Mouse (Mus musculus) embryonic facial prominence, embryonic 15.5 days (tissue): ENCODE results near the gene 1700123O20Rik. TPM values are rescaled to one million over a fixed set of nuclear protein-coding genes. Genes with fewer than 3 reads are reported as not detected.

ENCODE experiments used
- ATAC-seq: fragments of 200-750 bp; cut with Nextera tagmentation; 2 replicates; pipeline ENCODE4 v1.8.0; 2017; ENCODE audit warnings: low read depth, moderate TSS enrichment; ENCODE audit not compliant: insufficient number of reproducible peaks, low FRiP score, low TSS enrichment
- H3K27ac ChIP-seq: fragments of 300-500 bp; sonication (generic); replicated peaks from 2 replicates; pipeline ENCODE4 v1.5.1; 2015; ENCODE audit warnings: mild to moderate bottlenecking, inconsistent platforms
- H3K27me3 ChIP-seq: fragments of 300-500 bp; sonication (generic); 2 replicates; pipeline ENCODE4 v1.6.1; 2015; ENCODE audit warnings: inconsistent platforms
- H3K36me3 ChIP-seq: fragments of 300-500 bp; sonication (generic); 2 replicates; pipeline ENCODE4 v1.6.1; 2015; ENCODE audit warnings: mild to moderate bottlenecking, inconsistent platforms
- H3K4me1 ChIP-seq: fragments of 300-500 bp; sonication (generic); 2 replicates; pipeline ENCODE4 v1.6.1; 2015; ENCODE audit warnings: inconsistent platforms
- H3K4me2 ChIP-seq: fragments of 300-500 bp; sonication (generic); replicated peaks from 2 replicates; pipeline ENCODE4 v1.6.1; 2015; ENCODE audit warnings: mild to moderate bottlenecking, inconsistent platforms
- H3K4me3 ChIP-seq: fragments of 300-500 bp; sonication (generic); replicated peaks from 2 replicates; pipeline ENCODE4 v1.5.1; 2015; ENCODE audit warnings: mild to moderate bottlenecking, inconsistent platforms
- H3K9ac ChIP-seq: fragments of 300-500 bp; sonication (generic); 2 replicates; pipeline ENCODE4 v1.6.1; 2015; ENCODE audit warnings: inconsistent platforms
- H3K9me3 ChIP-seq: fragments of 300-500 bp; sonication (generic); replicated peaks from 2 replicates; pipeline ENCODE4 v1.6.1; 2016; ENCODE audit warnings: inconsistent platforms
- WGBS: fragments of 180-500 bp; shearing (Covaris S2); methylation state at CpG from one replicate; pipeline ENCODE4 v1.1.7; 2015; 5-methylcytosine and 5-hydroxymethylcytosine counted together
- microRNA-seq: library from miRNA; unstranded; fragments of <30 nt; microRNA quantifications from one replicate; pipeline ENCODE4, GENCODE M21; 2016; ENCODE audit warnings: borderline number of aligned reads
- polyA plus RNA-seq: library from polyadenylated mRNA; unstranded; fragments of >200 nt; fragmentation: Nextera tagmentation; extraction: Ambion mirVana; gene quantifications from 2 replicates; pipeline ENCODE4 v1.2.1, GENCODE M21; 2015

Gene 1700123O20Rik
- polyA plus RNA-seq, 1 experiment from 2014 or later: 74.2 TPM

DNA sequence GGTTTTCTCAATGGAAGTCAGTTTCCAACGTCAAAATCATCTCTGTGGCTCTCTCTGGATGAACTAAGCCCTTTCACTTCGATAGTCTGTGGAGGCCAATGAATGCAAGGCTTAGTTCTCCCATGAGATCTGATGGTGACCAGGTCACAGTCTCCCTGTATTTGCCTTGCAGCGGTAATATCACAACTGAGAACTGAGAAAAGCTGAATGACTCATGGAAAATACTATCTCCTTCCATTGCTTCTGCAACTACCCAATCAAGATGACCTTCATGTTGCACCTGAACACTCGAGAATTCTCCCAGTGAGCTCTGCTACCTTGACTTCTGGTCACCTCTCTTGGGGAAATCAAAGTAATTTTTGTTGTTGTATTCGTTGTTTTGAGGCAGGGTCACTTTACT, 41.5 kb downstream of the 1700123O20Rik start:
- Histone ChIP-seq H3K27ac (no peak overlapping the region), H3K27me3 (no peaks in the 10 kb centered on the region), H3K4me1 (no peaks in the 10 kb centered on the region), H3K9ac (no peak overlapping the region), H3K9me3 (no peaks in the 10 kb centered on the region), H3K4me3 (no peak overlapping the region), H3K4me2 (no peak overlapping the region), H3K36me3 (no peaks in the 10 kb centered on the region)
- ATAC-seq: no peak
- WGBS: 68% methylated on average over 5 of the region's 5 CpGs

DNA sequence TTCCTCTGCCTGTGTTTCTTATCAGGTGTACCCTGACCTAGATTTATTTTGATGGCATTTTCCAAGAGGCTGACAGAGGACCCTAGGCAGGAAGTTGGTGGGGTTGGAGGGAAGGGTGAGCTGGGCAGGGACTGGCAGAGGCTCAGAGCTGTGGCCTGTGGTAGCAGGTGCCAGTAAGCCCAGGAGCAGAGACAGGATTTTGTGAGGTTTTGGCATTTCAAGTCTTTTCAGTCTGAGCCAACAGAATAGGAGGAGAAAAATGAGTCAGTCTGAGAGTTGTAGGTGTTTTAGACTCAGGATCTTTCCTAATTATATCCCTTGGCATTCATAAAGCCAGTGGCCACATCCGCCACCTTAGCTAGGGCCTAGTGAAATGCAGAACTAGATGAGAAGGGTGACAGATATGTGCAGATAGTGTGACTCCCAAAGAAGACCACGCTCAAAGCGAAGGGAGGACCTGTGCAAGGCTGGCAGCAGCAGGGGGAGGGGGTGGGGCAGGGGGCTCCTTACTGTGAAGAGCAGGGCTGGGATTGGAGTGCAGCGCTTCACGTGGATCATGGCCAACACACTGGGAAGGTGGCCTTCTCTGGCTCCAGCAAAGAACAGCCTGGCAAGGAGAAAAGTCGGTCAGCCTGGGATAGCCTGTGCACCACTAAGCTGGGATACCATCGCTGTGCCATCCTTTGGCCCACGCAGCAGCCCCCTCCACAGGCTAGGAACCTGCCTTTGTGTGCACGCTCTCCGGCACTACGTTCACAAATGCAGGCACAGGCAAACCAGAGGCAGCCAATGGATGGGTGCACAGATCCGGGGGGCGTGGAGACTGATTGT, 43.0 kb downstream of the 1700123O20Rik start:
- ATAC-seq: no peak
- no peak overlapping the region for H3K9ac ChIP-seq
- WGBS: 70% methylated on average over 13 of the region's 13 CpGs
- no peaks in the 10 kb centered on the region for H3K9me3 ChIP-seq
- no peak overlapping the region for H3K27ac ChIP-seq
- H3K4me2 ChIP-seq: no peak overlapping the region
- H3K27me3 ChIP-seq: no peaks in the 10 kb centered on the region
- H3K4me3 ChIP-seq: no peak overlapping the region
- H3K4me1 ChIP-seq: no peaks in the 10 kb centered on the region
- H3K36me3 ChIP-seq: no peaks in the 10 kb centered on the region

DNA sequence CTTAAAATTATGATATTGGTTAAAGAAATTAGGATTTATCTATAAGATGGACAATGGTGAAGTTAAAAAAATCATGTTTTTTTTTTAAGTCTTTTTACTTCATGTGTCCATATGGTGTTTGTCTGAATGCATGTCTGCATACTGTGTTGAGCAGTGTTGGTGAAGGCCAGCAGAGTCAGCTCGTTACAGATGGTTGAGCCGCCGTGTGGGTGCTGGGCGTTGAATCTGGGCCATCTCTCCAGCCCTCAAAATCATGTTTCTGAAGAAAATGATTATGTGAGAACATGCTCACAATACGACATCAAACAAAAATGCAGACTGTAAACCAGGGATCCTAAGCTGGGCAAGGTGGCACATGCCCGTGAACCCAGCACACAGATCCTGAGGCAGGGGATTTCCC, 44.3 kb downstream of the 1700123O20Rik start:
- WGBS: 68% methylated on average over 6 of the region's 6 CpGs
- ATAC-seq: no peak
- no peaks in the 10 kb centered on the region for H3K27me3 ChIP-seq
- H3K4me2 ChIP-seq: no peak overlapping the region
- no peak overlapping the region for H3K27ac ChIP-seq
- no peaks in the 10 kb centered on the region for H3K9me3 ChIP-seq
- H3K4me3 ChIP-seq: no peak overlapping the region
- H3K4me1 ChIP-seq: no peaks in the 10 kb centered on the region
- H3K36me3 ChIP-seq: no peaks in the 10 kb centered on the region
- no peak overlapping the region for H3K9ac ChIP-seq

DNA sequence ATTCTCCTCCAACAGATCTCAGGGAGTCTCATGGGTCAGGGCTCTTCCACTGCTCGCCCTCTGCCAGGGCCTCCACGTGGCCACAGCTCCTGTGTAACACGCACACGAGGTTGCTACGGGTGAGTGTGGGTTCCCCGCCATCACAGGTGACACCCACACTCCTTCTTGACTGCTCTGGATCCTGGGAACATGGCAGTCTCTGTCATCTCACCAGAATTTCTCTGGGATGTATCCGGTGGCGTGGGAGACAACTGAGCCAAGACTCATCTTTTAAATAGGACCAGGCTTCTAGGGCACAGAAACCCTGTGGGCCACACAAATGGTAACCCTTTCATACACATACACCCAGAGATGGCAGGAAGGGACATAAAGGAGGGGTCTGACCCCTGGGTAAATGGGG, 46.2 kb downstream of the 1700123O20Rik start:
- Histone ChIP-seq H3K9ac (no peak overlapping the region), H3K4me1 (peaks cover 7% of the 10 kb centered on the region), H3K36me3 (no peaks in the 10 kb centered on the region), H3K27me3 (no peaks in the 10 kb centered on the region), H3K9me3 (no peaks in the 10 kb centered on the region), H3K27ac (no peak overlapping the region), H3K4me3 (no peak overlapping the region), H3K4me2 (no peak overlapping the region)
- 87% methylated on average over 8 of the region's 8 CpGs for WGBS
- no peak for ATAC-seq

DNA sequence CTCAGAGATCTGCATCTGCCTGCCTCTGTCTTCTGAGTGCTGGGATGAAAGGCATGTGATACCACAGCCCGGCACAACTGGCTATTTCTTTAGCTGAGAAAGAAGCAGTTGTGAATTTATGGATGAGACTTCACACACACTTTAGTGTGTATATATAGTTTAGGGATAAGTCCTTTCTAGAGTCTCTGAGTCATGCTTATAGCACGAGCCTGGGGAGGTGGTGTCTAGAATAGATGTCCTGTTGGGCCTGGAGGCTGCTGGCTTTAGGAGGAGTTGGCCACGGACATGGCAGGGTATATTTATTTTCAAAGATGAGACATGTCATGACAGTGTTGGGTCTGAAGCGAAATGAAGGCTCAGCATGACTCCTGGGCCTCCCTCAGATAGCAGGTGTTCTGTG, 48.0 kb downstream of the 1700123O20Rik start:
- Histone ChIP-seq H3K9ac (no peak overlapping the region), H3K9me3 (no peaks in the 10 kb centered on the region), H3K4me3 (no peak overlapping the region), H3K27me3 (no peaks in the 10 kb centered on the region), H3K27ac (no peak overlapping the region), H3K4me1 (peaks cover 7% of the 10 kb centered on the region), H3K4me2 (no peak overlapping the region), H3K36me3 (no peaks in the 10 kb centered on the region)
- no peak for ATAC-seq
- WGBS: 67% methylated on average over 4 of the region's 4 CpGs

DNA sequence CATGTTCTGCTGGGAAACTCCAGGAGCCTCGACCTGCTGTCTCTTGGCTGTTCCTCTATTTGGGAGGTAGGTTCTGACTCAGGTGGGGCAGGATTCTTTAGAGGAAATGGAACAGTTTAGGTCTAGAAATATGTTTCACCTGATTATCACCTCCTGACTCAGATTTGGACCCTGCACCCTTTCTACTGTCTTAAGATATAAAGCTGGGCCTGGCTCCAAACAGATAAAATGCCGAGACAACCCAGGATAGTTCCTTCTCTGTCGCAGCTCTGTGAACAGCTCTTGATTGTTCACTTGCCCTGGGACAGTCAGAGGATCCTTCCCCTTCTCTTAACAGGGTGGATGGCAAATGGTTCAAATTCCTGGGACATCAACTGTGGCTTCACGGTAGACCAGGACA, 49.2 kb downstream of the 1700123O20Rik start:
- H3K9ac ChIP-seq: no peak overlapping the region
- no peak for ATAC-seq

DNA sequence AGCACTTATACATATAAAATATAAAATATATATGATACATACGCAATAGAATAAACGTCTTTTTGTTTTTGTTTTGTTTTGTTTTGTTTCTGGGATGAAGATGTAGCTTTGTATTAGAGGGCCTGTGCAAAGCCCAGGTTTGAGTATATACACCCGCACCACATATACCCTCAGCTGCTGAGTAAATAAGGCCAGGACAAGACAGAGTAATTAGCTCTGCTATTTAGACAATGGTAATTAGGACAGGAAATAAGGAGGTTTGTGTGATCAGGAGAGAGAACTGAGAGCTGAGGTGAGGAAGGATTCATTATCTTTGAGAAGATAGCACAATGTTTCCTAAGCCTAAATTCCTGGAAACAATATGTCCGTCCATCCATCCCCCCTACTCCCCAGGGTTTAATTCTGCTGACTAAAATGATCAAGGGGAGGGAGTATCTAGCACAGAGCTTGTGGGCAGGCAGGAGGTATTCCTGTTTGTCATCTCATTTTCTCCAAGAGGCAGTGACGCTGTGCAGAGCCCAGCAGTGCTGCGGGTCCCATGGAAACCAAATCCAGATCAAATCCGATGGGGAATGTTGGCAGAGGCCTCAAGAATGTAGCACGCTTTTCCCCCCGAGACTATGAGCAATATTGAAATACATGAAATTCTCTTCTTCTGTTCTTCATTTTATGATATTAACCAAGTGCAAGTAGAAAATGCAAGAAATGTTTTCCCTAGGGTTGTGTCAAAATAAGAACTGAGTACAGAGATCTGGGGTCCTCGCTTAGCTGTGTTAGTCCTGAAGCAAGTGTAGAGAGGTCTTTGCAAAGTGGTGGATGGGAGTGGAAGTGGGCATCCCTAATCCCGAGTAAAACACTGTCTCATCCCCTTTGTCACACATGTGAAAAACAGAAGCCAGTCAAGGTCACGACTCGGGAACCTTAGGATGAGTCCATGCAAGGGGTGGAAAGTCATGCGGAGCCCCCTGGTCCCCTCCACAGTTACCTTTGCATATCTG, 50.8 kb downstream of the 1700123O20Rik start:
- no peak for ATAC-seq
- H3K4me3 ChIP-seq: no peak overlapping the region
- H3K27ac ChIP-seq: no peak overlapping the region
- no peaks in the 10 kb centered on the region for H3K9me3 ChIP-seq
- no peaks in the 10 kb centered on the region for H3K36me3 ChIP-seq
- H3K27me3 ChIP-seq: no peaks in the 10 kb centered on the region
- peaks cover 10% of the 10 kb centered on the region for H3K4me1 ChIP-seq
- H3K4me2 ChIP-seq: no peak overlapping the region
- WGBS: 47% methylated on average over 14 of the region's 14 CpGs
- no peak overlapping the region for H3K9ac ChIP-seq

More for the DNA sequence above, 49.2 kb downstream of the 1700123O20Rik start:
- Histone ChIP-seq H3K4me3 (no peak overlapping the region), H3K4me1 (peaks cover 7% of the 10 kb centered on the region), H3K9me3 (no peaks in the 10 kb centered on the region), H3K4me2 (no peak overlapping the region), H3K27ac (no peak overlapping the region), H3K27me3 (no peaks in the 10 kb centered on the region), H3K36me3 (no peaks in the 10 kb centered on the region)
- 75% methylated on average over 4 of the region's 4 CpGs for WGBS

DNA sequence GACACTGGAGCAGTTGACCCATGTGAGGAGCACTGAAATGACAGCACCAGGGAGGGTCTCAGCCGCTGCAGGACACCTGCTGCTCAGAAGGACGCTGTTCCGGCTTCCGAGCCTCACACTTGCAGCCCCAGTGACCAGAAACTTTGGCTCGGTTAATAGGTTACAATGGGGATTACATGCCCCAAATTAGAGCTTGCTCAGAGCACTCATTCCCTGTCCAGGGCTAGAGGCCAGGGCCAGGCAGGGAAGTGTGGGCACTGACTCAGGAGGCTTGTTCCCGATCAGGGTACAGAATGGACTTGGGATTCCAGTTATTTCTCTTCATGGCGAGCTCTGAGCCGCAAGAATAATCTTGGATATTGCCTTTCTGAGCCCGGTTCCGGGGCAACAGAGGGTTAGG, 51.6 kb downstream of the 1700123O20Rik start:
- Histone ChIP-seq H3K27ac (no peak overlapping the region), H3K9me3 (no peaks in the 10 kb centered on the region), H3K9ac (no peak overlapping the region), H3K4me1 (peaks cover 11% of the 10 kb centered on the region), H3K27me3 (no peaks in the 10 kb centered on the region), H3K4me2 (no peak overlapping the region), H3K4me3 (no peak overlapping the region), H3K36me3 (no peaks in the 10 kb centered on the region)
- no peak for ATAC-seq
- 77% methylated on average over 10 of the region's 10 CpGs for WGBS

Small RNAs within 50 kb of the gene (microRNA-seq; reads per million reads assigned to microRNA genes)
- not detected for gene Mir6948

Other genes with a start within 250 kb of the 1700123O20Rik start
- gene Lrp10, start 222.1 kb upstream of the 1700123O20Rik start, polyA plus RNA-seq: 48.1 and 49.3 TPM in 2 replicates
- gene Rem2, start 210.1 kb upstream of the 1700123O20Rik start, polyA plus RNA-seq: 3.4 and 3.9 TPM in 2 replicates
- gene Prmt5, start 168.7 kb upstream of the 1700123O20Rik start, polyA plus RNA-seq: 71.2 and 74.9 TPM in 2 replicates
- gene Haus4, start 131.6 kb upstream of the 1700123O20Rik start, polyA plus RNA-seq: 49.8 and 52.3 TPM in 2 replicates
- 49.4 and 60.2 TPM in 2 replicates for gene Ajuba, start 108.7 kb upstream of the 1700123O20Rik start, polyA plus RNA-seq
- 7.8 and 9.3 TPM in 2 replicates for gene 4931414P19Rik, start 80.2 kb upstream of the 1700123O20Rik start, polyA plus RNA-seq
- gene Psmb5, start 68.2 kb upstream of the 1700123O20Rik start, polyA plus RNA-seq: 364 and 368 TPM in 2 replicates
- 0.16 TPM in 1 of 2 replicates, not detected in the other for gene Psmb11, start 64.8 kb upstream of the 1700123O20Rik start, polyA plus RNA-seq
- gene Gm17606, start 45.3 kb upstream of the 1700123O20Rik start, polyA plus RNA-seq: not detected in 2 replicates
- 4.5 and 4.8 TPM in 2 replicates for gene Cdh24, start 44.9 kb upstream of the 1700123O20Rik start, polyA plus RNA-seq
- gene Acin1, start 715 bp downstream of the 1700123O20Rik start, polyA plus RNA-seq: 130 and 132 TPM in 2 replicates
- gene Gm29776, start 12.6 kb downstream of the 1700123O20Rik start, polyA plus RNA-seq: 0.23 and 0.28 TPM in 2 replicates
- not detected in 2 replicates for gene Cebpe, start 26.0 kb downstream of the 1700123O20Rik start, polyA plus RNA-seq
- gene Slc7a8, start 95.7 kb downstream of the 1700123O20Rik start, polyA plus RNA-seq: 6.5 and 6.8 TPM in 2 replicates
- not detected in 2 replicates for gene Rnf212b, start 127.9 kb downstream of the 1700123O20Rik start, polyA plus RNA-seq
- 9.7 and 10.1 TPM in 2 replicates for gene Homez, start 184.7 kb downstream of the 1700123O20Rik start, polyA plus RNA-seq
- gene Ppp1r3e, start 191.3 kb downstream of the 1700123O20Rik start, polyA plus RNA-seq: 0.83 and 1.2 TPM in 2 replicates
- 4.1 and 5.0 TPM in 2 replicates for gene Bcl2l2, start 197.2 kb downstream of the 1700123O20Rik start, polyA plus RNA-seq
- not detected in 2 replicates for gene Gm20521, start 197.2 kb downstream of the 1700123O20Rik start, polyA plus RNA-seq
- 124 and 125 TPM in 2 replicates for gene Pabpn1, start 206.3 kb downstream of the 1700123O20Rik start, polyA plus RNA-seq
- 81.7 and 93.6 TPM in 2 replicates for gene Slc22a17, start 226.9 kb downstream of the 1700123O20Rik start, polyA plus RNA-seq
- 59.7 and 63.4 TPM in 2 replicates for gene Efs, start 239.9 kb downstream of the 1700123O20Rik start, polyA plus RNA-seq
- 0.47 TPM in 1 of 2 replicates, not detected in the other for gene Il25, start 246.5 kb downstream of the 1700123O20Rik start, polyA plus RNA-seq